18 mouse cellular contexts compared by ENCODE assay signal in the genomic region with DNA sequence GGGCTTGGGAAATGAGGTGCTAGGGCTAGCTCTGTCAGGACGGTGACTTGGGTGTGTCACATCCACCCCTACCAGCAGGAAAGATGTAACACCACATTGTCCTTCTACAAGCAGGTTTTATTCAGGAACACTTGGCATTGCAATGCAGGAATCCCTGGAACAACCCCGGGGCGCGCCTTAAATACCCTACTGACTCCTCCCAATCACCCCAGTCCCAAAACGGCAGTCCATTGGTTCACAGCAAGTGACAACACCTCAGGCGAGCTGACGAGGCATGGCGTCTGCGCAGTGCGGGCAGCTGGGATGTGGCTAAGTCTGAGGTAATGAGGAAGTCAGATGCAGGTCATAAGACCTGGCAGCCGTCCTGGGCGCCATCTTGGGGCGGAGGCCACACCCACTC.
"Had no signal": no experiment of that assay in that cellular context is flagged by ENCODE, and none has a peak within 500 bp of the region (broad histone marks: within the 10 kb centered on the region; RNA-seq: fewer than 3 reads in every experiment).

No protein-coding gene starts in this region.

- H3K4me3 ChIP-seq: midbrain, embryonic 10.5 days; midbrain, embryonic 12.5 days; myocyte; neural tube, embryonic 13.5 days had no signal

- H3K4me1 ChIP-seq: midbrain, embryonic 10.5 days; midbrain, embryonic 12.5 days had no signal

- DNase-seq: lung, adult 18-20 months; lung, embryonic 14.5 days; lung, postnatal 10 days; lung, postnatal 4 days; midbrain, embryonic 14.5 days; retina, postnatal 1 day; right cerebral cortex, adult 18-20 months; right cerebral cortex, postnatal 25 days; right cerebral cortex, postnatal 4 days; spleen, adult 18-20 months; thymus, adult 18-20 months; thymus, postnatal 14 days; thymus, postnatal 36 days had no signal

- H3K27ac ChIP-seq: midbrain, embryonic 10.5 days; midbrain, embryonic 12.5 days; neural tube, embryonic 13.5 days had no signal

- H3K9ac ChIP-seq: lung, embryonic 14.5 days; midbrain, embryonic 12.5 days; neural tube, embryonic 13.5 days had no signal

- ATAC-seq: midbrain, embryonic 16.5 days had no signal

- H3K27me3 ChIP-seq: midbrain, embryonic 12.5 days; neural tube, embryonic 13.5 days had no signal

- H3K9me3 ChIP-seq: midbrain, embryonic 10.5 days; midbrain, embryonic 12.5 days; neural tube, embryonic 13.5 days had no signal

- H3K36me3 ChIP-seq: midbrain, embryonic 10.5 days; midbrain, embryonic 12.5 days; neural tube, embryonic 13.5 days had no signal

- H3K4me2 ChIP-seq: lung, embryonic 14.5 days; midbrain, embryonic 12.5 days; neural tube, embryonic 13.5 days had no signal
